Mouse (Mus musculus) lung, adult 2 months (tissue): ENCODE measurements around the gene Setd4.

ENCODE experiments used
- CTCF ChIP-seq: fragments of 200-500 bp; IDR thresholded peaks from 2 replicates; pipeline ENCODE4 v1.5.1; 2011; ENCODE audit warnings: mild to moderate bottlenecking, low read length, control low read depth; ENCODE audit not compliant: insufficient read depth
- POLR2A ChIP-seq: fragments of 200-500 bp; IDR thresholded peaks from 2 replicates; pipeline ENCODE4 v1.6.1; 2011; ENCODE audit warnings: low read depth, mild to moderate bottlenecking, control low read depth, low read length, borderline replicate concordance; ENCODE audit errors: extremely low read depth

GRCm38 (mm10) chr16:93539891-93540290 lies 64.0 kb downstream of the Setd4 start:
- TF ChIP-seq CTCF (no peak), POLR2A (no peak)
